Mouse (Mus musculus) small intestine, adult 2 months (tissue): Measurements from ENCODE around the gene Loxl3.

Experiments
- CTCF ChIP-seq: fragments of 200-500 bp; IDR thresholded peaks from 2 replicates; pipeline ENCODE4 v1.5.1; 2012; ENCODE audit warnings: low read depth, mild to moderate bottlenecking, control low read depth, inconsistent platforms, low read length, moderate library complexity, mixed read lengths; ENCODE audit not compliant: insufficient replicate concordance, insufficient read length; ENCODE audit errors: extremely low read depth
- POLR2A ChIP-seq: fragments of 200-500 bp; IDR thresholded peaks from 2 replicates; pipeline ENCODE4 v1.6.1; 2012; ENCODE audit warnings: low read depth, mild to moderate bottlenecking, control low read depth, inconsistent platforms, low read length, moderate library complexity

- no peak for TF ChIP-seq CTCF
- no peak for TF ChIP-seq POLR2A
Measured at GRCm38 (mm10) chr6:83066441-83066840, 32.5 kb downstream of the Loxl3 start.
